Mouse (Mus musculus): ENCODE measurements at regions not wholly inside any gene's neighbourhood (a gene's known extent, or its start where the extent isn't known, plus 50 kb on each side); places are given as distances from the start of the nearest gene placed in this dataset.
"Not testable (repeated sequence)": the region's sequence is repeated elsewhere in the genome, so short reads cannot be mapped to it uniquely, and the experiment has no call there.

DNA sequence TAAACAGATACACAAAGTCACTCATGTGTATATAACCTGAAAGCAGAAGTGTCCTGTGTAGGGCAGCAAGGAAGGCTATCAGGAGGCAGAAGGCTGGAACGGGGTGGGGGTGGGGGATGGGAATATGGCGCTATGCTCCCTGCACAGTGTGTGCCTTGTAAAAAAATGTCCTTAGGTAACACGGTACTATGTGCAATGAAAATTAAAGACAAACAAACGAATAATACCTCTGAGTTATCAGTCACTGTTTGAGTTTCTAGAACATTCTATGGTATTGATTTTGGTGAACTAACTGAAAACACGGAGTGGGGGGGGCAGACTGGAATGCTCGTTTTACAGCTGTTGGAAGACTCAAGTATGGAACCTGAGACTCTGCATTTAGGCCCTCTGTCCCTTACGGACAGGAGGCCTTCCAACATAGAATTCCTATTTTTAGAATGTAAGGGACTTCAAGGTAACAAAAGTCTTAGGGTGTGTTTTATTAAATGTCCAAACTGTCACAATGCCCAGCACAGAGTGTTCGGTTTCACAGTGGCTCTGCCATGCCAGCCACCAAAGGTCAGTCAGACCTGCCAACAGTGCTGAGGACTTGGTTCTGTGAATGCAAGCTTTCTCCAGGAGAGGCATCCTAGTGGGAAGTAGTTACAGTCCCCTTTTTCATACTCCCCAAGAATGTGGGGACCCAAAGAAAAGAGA, 240.6 kb downstream of the Ano6 start:
- DNase-seq (ENCODE audit: low spot score in 2 of 2): peak; percentile 8 to 24

GRCm38 (mm10) chr15:96035273-96035672, 244.6 kb downstream of the Ano6 start:
- no peak for DNase-seq (ENCODE audit: low spot score in 2 of 2)

GRCm38 (mm10) chr15:96045561-96045960, 241.8 kb upstream of the Arid2 start:
- no peak for DNase-seq (ENCODE audit: low spot score in 2 of 2)

DNA sequence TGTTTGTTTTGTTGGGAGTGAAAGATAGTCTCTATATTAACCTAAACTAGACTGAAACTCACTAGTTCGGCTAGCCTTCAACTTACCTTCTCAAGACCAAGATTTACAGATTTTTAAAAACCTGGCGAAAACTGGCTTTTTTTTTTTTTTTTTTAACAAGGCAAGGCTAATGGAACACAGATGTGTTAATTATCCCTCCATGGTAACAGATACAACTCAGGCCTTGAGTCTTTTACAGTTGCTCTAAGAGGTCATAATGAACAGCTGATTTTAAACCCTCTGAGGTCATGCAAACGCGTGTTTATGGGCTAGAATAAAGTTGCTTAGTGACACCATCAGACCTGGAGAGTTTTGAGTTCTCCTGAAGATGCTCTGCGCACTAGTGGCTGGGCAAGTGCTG, 240.7 kb upstream of the Arid2 start:
- DNase-seq (ENCODE audit: low spot score in 2 of 2): no peak

DNA sequence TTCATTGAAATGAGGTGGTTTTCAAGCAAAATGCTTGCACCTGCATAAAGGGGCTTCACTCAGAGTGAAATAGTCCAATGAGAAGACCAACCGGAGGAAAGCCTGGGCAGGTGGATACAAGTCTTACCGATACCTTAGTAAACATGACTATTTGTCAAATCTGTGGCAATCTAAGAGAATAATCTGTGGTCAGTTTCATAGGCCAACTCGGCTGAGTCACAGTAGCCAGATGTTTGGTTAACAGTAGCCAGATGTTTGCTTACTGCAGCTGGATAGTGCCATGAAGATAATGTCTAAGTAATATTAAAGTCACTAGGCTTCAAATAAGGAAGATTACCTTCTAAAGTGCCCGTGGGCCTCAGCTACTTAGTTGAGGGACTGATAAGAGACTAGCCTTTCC, 236.9 kb upstream of the Arid2 start:
- no peak for DNase-seq (ENCODE audit: low spot score in 2 of 2)

- DNase-seq (ENCODE audit: low spot score in 2 of 2): no peak
Measured at GRCm38 (mm10) chr15:96052586-96052985, 234.7 kb upstream of the Arid2 start.

DNA sequence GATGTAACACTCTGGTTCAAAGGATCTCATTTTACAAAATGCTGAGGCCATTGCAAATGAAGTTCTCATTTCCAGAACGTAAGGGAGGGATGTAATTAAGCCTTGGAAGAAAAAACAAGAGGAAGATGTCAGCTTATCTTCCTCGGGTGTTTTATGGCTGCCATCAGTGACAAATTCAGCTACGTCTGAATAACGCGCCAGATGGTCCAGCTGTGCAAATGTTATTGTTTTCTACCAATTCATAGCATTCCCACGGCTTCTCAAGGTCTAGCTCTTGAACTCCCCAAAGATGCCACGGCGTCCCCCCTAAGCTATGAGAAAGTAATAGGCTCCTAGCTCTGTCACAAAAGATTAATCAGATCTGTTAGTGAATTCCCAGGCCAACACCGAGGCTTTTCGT, 232.0 kb upstream of the Arid2 start:
- DNase-seq (ENCODE audit: low spot score in 2 of 2): no peak

- DNase-seq (ENCODE audit: low spot score in 2 of 2): no peak
Measured at GRCm38 (mm10) chr15:96055796-96056473, 231.4 kb upstream of the Arid2 start.

- peak; percentile 19 to 25 for DNase-seq (ENCODE audit: low spot score in 2 of 2)
Measured at GRCm38 (mm10) chr15:96059623-96060022, 227.7 kb upstream of the Arid2 start.

DNA sequence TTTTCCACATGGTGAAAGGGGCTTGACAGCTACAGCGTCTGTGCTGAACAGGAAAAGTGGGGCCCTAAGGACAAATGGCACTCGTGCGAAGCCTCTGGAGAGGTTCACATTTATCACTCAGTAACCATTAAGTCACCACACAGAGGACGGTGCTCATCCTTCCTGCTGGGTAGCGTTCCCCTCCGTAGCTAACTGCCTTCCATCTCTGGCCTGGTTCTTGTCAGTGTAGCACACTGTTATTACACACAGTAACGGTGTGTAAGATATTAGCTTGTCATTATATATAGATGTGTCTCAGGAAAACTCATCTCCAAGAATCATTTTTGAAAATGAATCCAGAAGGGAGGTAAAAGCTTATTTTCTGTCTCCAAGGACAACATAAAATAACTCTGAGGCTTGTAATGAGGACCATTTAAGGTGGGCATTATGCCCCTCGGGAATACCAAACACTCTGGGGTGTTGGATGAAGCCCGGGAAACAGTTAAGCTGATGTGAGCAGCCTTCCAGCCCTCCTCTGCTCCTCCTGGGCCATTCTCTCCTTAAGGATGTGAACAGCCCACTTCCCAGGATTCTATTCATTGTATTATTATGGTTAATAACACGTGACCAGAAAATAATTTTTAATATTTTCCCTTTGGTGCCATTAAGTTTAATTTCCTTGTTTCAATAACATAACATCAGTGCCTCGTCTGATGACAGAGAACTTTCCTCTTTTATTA, 222.7 kb upstream of the Arid2 start:
- DNase-seq (ENCODE audit: low spot score in 2 of 2): no peak

DNA sequence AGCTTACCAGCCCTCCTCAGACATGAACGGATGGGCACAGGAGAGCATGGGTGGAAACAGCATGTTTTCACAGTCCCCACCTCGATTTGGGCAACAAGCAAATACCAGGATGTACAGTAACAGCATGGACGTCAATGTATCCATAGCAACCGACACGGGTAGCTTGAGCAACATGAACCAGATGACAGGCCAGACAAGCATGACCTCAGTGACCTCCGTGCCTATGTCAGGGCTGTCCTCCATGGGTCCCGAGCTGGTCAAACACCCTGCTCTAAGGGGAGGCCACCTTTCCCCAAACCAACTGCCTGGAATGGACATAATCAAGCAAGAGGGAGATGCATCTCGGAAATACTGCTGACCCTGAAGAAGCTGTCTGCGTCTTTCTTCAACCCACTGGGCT, 211.7 kb upstream of the Arid2 start:
- DNase-seq (ENCODE audit: low spot score in 2 of 2): no peak

DNA sequence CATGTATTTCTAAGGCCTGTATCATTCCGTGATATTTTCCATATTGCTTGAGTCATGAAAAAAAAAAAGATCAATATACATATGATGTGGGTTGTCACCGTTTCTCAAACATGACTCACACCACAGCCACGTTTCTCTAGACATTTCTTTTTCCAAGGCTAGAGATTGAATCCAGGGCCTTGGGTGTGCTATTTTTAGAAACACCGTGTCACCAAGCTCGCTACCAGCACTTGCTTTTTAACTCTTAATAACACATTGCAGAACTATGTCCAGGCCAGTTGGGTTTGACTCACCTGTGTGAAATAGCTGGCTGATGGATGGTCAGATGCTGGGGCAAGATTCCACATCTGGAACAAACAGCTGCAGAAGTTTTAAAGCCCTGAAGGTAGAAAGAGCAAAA, 209.6 kb upstream of the Arid2 start:
- no peak for DNase-seq (ENCODE audit: low spot score in 2 of 2)

DNA sequence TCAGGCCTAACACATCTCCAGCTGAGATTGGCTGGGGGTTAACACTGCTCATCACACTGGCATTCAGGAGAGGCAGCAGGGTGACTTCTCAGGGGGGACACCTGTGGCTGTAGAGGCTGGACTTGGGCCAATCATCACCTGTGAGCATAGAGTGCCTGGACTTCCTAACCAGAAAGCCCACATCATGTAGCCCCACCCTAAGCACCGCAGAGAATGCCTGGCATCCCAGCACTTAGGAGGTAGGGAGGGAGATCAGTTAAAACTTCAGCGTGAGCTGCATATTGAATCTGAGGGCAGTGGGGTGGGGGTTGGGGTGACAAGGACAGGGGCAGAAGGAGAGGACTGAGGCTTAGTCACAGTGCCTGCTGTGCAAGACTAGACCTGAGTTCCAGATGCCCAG, 208.7 kb upstream of the Arid2 start:
- no peak for DNase-seq (ENCODE audit: low spot score in 2 of 2)

DNA sequence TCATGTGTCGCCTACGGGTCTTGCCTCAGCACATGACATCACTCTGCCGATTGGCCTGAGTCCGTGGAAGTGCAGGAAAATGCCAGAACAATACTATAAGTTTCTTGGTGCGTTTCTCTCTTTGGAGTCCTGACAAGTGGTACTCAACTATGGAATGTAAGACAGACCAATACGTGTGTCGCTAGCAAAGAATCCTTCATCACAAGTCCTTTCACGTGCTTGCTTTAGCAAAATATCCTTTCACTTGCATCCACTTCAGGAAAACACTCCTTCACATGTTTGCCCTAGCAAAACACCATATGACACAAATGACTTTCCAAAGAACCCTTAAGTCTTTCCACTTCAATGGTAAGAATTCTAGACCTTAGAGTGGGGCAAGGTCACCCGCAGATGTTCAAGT, 197.6 kb upstream of the Arid2 start:
- no peak for DNase-seq (ENCODE audit: low spot score in 2 of 2)

GRCm38 (mm10) chr15:96096438-96096837, 190.9 kb upstream of the Arid2 start:
- no peak for DNase-seq (ENCODE audit: low spot score in 2 of 2)

- DNase-seq (ENCODE audit: low spot score in 2 of 2): peak in 1 of 2 experiments; percentile 13
Measured at GRCm38 (mm10) chr15:96098821-96099220, 188.5 kb upstream of the Arid2 start.

- DNase-seq (ENCODE audit: low spot score in 2 of 2): not testable (repeated sequence)
Measured at GRCm38 (mm10) chr15:96099844-96100640, 187.3 kb upstream of the Arid2 start.

DNA sequence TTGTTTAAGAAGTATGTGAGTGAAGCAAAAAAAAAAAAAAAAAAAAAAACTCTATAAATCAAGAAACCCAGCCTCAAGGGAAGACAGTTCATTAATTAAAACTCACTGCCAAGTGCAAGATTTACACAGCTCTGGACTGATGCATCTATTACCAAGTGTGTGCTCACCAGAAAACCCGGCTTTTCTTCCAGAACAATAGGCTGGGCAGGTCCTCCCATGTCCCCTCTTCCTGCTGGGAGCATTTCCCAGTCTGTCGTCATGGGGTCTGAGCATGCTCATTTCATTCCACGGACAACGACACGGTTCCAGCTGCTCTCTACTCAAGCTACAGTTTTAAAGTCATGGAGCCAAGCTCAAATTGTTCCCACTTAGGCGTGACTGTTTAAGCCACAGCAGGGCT, 183.6 kb upstream of the Arid2 start:
- DNase-seq (ENCODE audit: low spot score in 2 of 2): peak; percentile 29 to 46

GRCm38 (mm10) chr15:96107503-96107902, 179.8 kb upstream of the Arid2 start:
- no peak for DNase-seq (ENCODE audit: low spot score in 2 of 2)

DNA sequence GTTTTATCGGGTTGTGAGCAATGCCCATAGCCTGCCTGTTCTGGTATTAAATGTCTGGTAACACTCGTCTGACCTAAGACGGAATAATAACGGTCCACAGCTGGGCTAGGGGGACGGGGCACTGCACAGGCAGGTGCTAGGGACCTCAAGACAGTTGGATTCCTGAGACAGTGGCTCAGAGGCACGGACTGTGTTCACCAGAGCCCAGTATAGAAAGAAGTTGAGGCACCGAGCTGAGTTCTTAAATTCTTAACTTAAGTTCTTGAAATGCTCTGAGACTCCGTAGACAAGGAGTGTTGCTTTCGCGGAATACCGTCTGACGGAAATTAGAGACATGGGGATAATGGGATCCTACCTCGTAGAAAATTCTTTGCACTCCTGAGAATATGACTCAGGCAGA, 174.2 kb upstream of the Arid2 start:
- DNase-seq (ENCODE audit: low spot score in 2 of 2): no peak

DNA sequence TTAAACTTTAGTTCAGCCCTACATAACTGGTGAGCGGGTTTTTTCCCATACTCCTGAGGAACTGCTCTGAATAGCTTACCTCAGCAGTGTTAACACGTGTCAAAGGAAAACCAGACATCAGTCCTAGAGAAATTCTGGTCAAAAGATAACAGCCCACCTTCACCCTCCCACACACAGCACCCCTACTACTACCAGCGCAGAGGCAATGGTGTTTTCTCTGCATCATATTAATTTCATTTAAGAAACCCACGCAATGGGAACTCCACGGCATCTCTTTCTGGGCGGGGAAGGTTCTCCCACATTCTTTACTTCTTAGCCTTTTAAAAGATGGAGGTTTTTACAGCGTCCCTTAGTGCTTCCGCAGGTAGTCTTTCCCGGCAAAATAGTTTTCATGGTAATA, 172.7 kb upstream of the Arid2 start:
- no peak for DNase-seq (ENCODE audit: low spot score in 2 of 2)

DNA sequence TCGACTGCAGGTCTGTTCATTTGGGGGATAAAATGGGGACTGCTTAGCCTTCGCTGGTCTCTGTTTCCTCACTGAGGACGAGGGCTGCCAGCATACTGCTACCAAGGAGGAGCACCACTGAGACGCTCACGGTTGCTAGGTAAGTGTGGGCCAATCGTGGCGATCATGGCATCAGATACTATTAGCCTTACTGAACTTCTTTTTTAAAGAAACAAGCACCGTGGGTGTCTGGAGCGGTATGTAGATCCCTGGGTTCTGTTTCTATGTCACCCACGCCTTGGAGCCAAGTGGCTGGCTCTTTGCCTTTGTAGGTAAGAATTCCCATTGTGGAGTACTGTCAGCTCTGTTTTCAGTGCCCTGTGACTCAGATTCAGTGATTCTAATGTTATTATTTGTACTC, 172.1 kb upstream of the Arid2 start:
- no peak for DNase-seq (ENCODE audit: low spot score in 2 of 2)

Data from heart, adult 9 months (tissue).